Mouse (Mus musculus): ENCODE data around the gene Pdpk1. TPM values are rescaled to one million over a fixed set of nuclear protein-coding genes. Genes with fewer than 3 reads are reported as not detected.

Gene Pdpk1
- polyA plus RNA-seq, 1 experiment from 2014 or later, result 28.7 TPM

- H3K4me1 ChIP-seq (replicated peaks; ENCODE audit: insufficient read depth, low read length), result no peaks in the 10 kb centered on the region
- no peak for TF ChIP-seq CTCF (IDR thresholded peaks at IDR 0.05; ENCODE audit: low read depth)
- H3K9me3 ChIP-seq (replicated peaks; ENCODE audit: low read length), result no peaks in the 10 kb centered on the region
- H3K27ac ChIP-seq, result no peak overlapping the region
- no peak overlapping the region for H3K4me3 ChIP-seq (replicated peaks; ENCODE audit: low read depth, low read length)
- no peak for ATAC-seq (replicated peaks; ENCODE audit: low FRiP score, low read depth)
- no peaks in the 10 kb centered on the region for H3K27me3 ChIP-seq (ENCODE audit: insufficient read depth, low read length)
- DNase-seq (ENCODE audit: low spot score), result no peak
- H3K4me2 ChIP-seq (ENCODE audit: low read length), result no peak overlapping the region
- H3K9ac ChIP-seq (ENCODE audit: low read depth, low read length), result no peak overlapping the region
- WGBS, result 61% methylated on average over 1 of the region's 1 CpGs
- H3K36me3 ChIP-seq (ENCODE audit: insufficient read depth, low read length), result peaks cover 52% of the 10 kb centered on the region
These were observed 66.1 kb downstream of the Pdpk1 start for GRCm38 (mm10) chr17:24084593-24084992.

DNA sequence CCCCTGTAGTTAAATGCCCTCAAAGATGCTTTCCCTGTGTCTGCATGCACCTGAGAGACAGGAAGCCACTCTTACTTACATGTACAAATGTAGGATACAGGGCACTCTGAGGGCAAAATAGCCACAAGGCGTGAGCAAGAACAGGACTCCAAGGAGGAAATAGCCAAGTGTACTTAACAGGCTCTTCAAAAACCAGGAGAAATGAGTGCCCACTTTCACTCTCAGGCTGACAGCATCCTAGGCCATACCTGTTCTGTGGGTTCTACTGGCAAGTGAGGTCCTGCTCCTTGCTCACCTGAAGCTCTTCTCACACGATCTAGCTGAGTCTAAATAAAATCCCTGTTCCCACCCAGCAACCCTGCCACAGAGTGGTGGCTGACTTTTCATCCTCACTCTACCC is 73.6 kb downstream of the Pdpk1 start:
- no peaks in the 10 kb centered on the region for H3K9me3 ChIP-seq (replicated peaks; ENCODE audit: low read length)

GRCm38 (mm10) chr17:24072919-24073696 is 77.6 kb downstream of the Pdpk1 start, which contains the start of gene Kctd5:
Gene Kctd5 (minus strand): TSS chr17:24073485.
- Histone ChIP-seq H3K4me1 (replicated peaks; ENCODE audit: insufficient read depth, low read length) (peaks cover 4% of the 10 kb centered on the region; the same call in 1 of the 2 replicates), H3K9me3 (replicated peaks; ENCODE audit: low read length) (no peaks in the 10 kb centered on the region), H3K4me2 (ENCODE audit: low read length) (peak within 1 kb of the TSS; percentile 80), H3K4me3 (replicated peaks; ENCODE audit: low read depth, low read length) (peak within 1 kb of the TSS; percentile 94), H3K27me3 (ENCODE audit: insufficient read depth, low read length) (no peaks in the 10 kb centered on the region), H3K9ac (ENCODE audit: low read depth, low read length) (peak within 1 kb of the TSS; percentile 95), H3K36me3 (ENCODE audit: insufficient read depth, low read length) (0 out of 2 replicates have a peak, but pooled peaks cover 6% of the 10 kb centered on the region), H3K27ac (peak within 1 kb of the TSS; percentile 79)
- ATAC-seq (replicated peaks; ENCODE audit: low FRiP score, low read depth), result peak; percentile 99
- 2% methylated on average over 62 of the region's 62 CpGs for WGBS
- peak; percentile 95 for DNase-seq (ENCODE audit: low spot score)
- TF ChIP-seq CTCF (IDR thresholded peaks at IDR 0.05; ENCODE audit: low read depth), result no peak

More for the DNA sequence above, 73.6 kb downstream of the Pdpk1 start:
- no peak overlapping the region for H3K27ac ChIP-seq
- H3K4me3 ChIP-seq (replicated peaks; ENCODE audit: low read depth, low read length), result no peak overlapping the region
- 85% methylated on average over 2 of the region's 2 CpGs for WGBS
- peaks cover 36% of the 10 kb centered on the region; the same call in 1 of the 2 replicates for H3K36me3 ChIP-seq (ENCODE audit: insufficient read depth, low read length)
- H3K4me1 ChIP-seq (replicated peaks; ENCODE audit: insufficient read depth, low read length), result peaks cover 1% of the 10 kb centered on the region; the same call in 1 of the 2 replicates
- no peak overlapping the region for H3K4me2 ChIP-seq (ENCODE audit: low read length)
- DNase-seq (ENCODE audit: low spot score), result no peak
- no peaks in the 10 kb centered on the region for H3K27me3 ChIP-seq (ENCODE audit: insufficient read depth, low read length)
- no peak for ATAC-seq (replicated peaks; ENCODE audit: low FRiP score, low read depth)
- H3K9ac ChIP-seq (ENCODE audit: low read depth, low read length), result no peak overlapping the region
- no peak for TF ChIP-seq CTCF (IDR thresholded peaks at IDR 0.05; ENCODE audit: low read depth)

GRCm38 (mm10) chr17:24069531-24069930 is 81.2 kb downstream of the Pdpk1 start:
- DNase-seq (ENCODE audit: low spot score) (no peak), ATAC-seq (replicated peaks; ENCODE audit: low FRiP score, low read depth) (no peak)
- no peak overlapping the region for H3K27ac ChIP-seq
- H3K36me3 ChIP-seq (ENCODE audit: insufficient read depth, low read length), result no peaks in the 10 kb centered on the region
- H3K9me3 ChIP-seq (replicated peaks; ENCODE audit: low read length), result no peaks in the 10 kb centered on the region
- no peak for TF ChIP-seq CTCF (IDR thresholded peaks at IDR 0.05; ENCODE audit: low read depth)
- H3K9ac ChIP-seq (ENCODE audit: low read depth, low read length), result no peak overlapping the region
- no peaks in the 10 kb centered on the region for H3K27me3 ChIP-seq (ENCODE audit: insufficient read depth, low read length)
- WGBS, result 82% methylated on average over 3 of the region's 3 CpGs
- no peak overlapping the region for H3K4me2 ChIP-seq (ENCODE audit: low read length)
- peaks cover 4% of the 10 kb centered on the region; the same call in 1 of the 2 replicates for H3K4me1 ChIP-seq (replicated peaks; ENCODE audit: insufficient read depth, low read length)
- H3K4me3 ChIP-seq (replicated peaks; ENCODE audit: low read depth, low read length), result no peak overlapping the region

GRCm38 (mm10) chr17:24068271-24068670 is 82.5 kb downstream of the Pdpk1 start:
- DNase-seq (ENCODE audit: low spot score), result no peak
- Histone ChIP-seq H3K27me3 (ENCODE audit: insufficient read depth, low read length) (no peaks in the 10 kb centered on the region), H3K4me1 (replicated peaks; ENCODE audit: insufficient read depth, low read length) (peaks cover 4% of the 10 kb centered on the region; the same call in 1 of the 2 replicates), H3K36me3 (ENCODE audit: insufficient read depth, low read length) (0 out of 2 replicates have a peak, but pooled peaks cover 3% of the 10 kb centered on the region), H3K4me3 (replicated peaks; ENCODE audit: low read depth, low read length) (no peak overlapping the region), H3K4me2 (ENCODE audit: low read length) (no peak overlapping the region), H3K9me3 (replicated peaks; ENCODE audit: low read length) (no peaks in the 10 kb centered on the region), H3K9ac (ENCODE audit: low read depth, low read length) (no peak overlapping the region), H3K27ac (no peak overlapping the region)
- 83% methylated on average over 5 of the region's 5 CpGs for WGBS
- no peak for TF ChIP-seq CTCF (IDR thresholded peaks at IDR 0.05; ENCODE audit: low read depth)
- no peak for ATAC-seq (replicated peaks; ENCODE audit: low FRiP score, low read depth)

GRCm38 (mm10) chr17:24062459-24063155 is 88.1 kb downstream of the Pdpk1 start:
- H3K27me3 ChIP-seq (ENCODE audit: insufficient read depth, low read length), result no peaks in the 10 kb centered on the region
- H3K4me1 ChIP-seq (replicated peaks; ENCODE audit: insufficient read depth, low read length), result no peaks in the 10 kb centered on the region
- no peak overlapping the region for H3K4me2 ChIP-seq (ENCODE audit: low read length)
- no peak for DNase-seq (ENCODE audit: low spot score)
- no peak for TF ChIP-seq CTCF (IDR thresholded peaks at IDR 0.05; ENCODE audit: low read depth)
- H3K27ac ChIP-seq, result no peak overlapping the region
- peaks cover 28% of the 10 kb centered on the region for H3K36me3 ChIP-seq (ENCODE audit: insufficient read depth, low read length)
- no peak for ATAC-seq (replicated peaks; ENCODE audit: low FRiP score, low read depth)
- no peak overlapping the region for H3K4me3 ChIP-seq (replicated peaks; ENCODE audit: low read depth, low read length)
- 75% methylated on average over 4 of the region's 4 CpGs for WGBS
- H3K9ac ChIP-seq (ENCODE audit: low read depth, low read length), result no peak overlapping the region
- H3K9me3 ChIP-seq (replicated peaks; ENCODE audit: low read length), result no peaks in the 10 kb centered on the region
